Mouse (Mus musculus) limb, embryonic 14.5 days (tissue): ENCODE data around the gene Cep295. TPM values are rescaled to one million over a fixed set of nuclear protein-coding genes. Genes with fewer than 3 reads are reported as not detected.

Experiments used
- ATAC-seq: fragments of 200-750 bp; cut with Nextera tagmentation; 2 replicates; pipeline ENCODE4 v1.8.0; 2017; ENCODE audit warnings: low read depth, moderate number of reproducible peaks, moderate TSS enrichment; ENCODE audit not compliant: low FRiP score
- DNase-seq: peaks from one replicate; pipeline ENCODE4 v3.0.0-alpha.2; 2015; ENCODE audit warnings: low spot score
- H3K27ac ChIP-seq: fragments of 300-500 bp; sonication (generic); replicated peaks from 2 replicates; pipeline ENCODE4 v1.5.1; 2014; ENCODE audit warnings: low read depth, mild to moderate bottlenecking, low read length, moderate library complexity, mixed read lengths
- H3K27me3 ChIP-seq: fragments of 300-500 bp; sonication (generic); 2 replicates; pipeline ENCODE4 v1.6.1; 2014; ENCODE audit warnings: low read length, mixed read lengths; ENCODE audit not compliant: control insufficient read depth, insufficient read depth
- H3K36me3 ChIP-seq: fragments of 300-500 bp; sonication (generic); 2 replicates; pipeline ENCODE4 v1.6.1; 2014; ENCODE audit warnings: mild to moderate bottlenecking, low read length, moderate library complexity, mixed read lengths; ENCODE audit not compliant: control insufficient read depth, insufficient read depth
- H3K4me1 ChIP-seq: fragments of 300-500 bp; sonication (generic); 2 replicates; pipeline ENCODE4 v1.6.1; 2014; ENCODE audit warnings: antibody characterized with exemption, low read length, mixed read lengths; ENCODE audit not compliant: control insufficient read depth, insufficient read depth
- H3K4me2 ChIP-seq: fragments of 300-500 bp; sonication (generic); replicated peaks from 2 replicates; pipeline ENCODE4 v1.6.1; 2014; ENCODE audit warnings: low read depth, mild to moderate bottlenecking, low read length, moderate library complexity; ENCODE audit not compliant: severe bottlenecking
- H3K4me3 ChIP-seq: fragments of 300-500 bp; sonication (generic); replicated peaks from 2 replicates; pipeline ENCODE4 v1.5.1; 2014; ENCODE audit warnings: low read length
- H3K9ac ChIP-seq: fragments of 300-500 bp; sonication (generic); 2 replicates; pipeline ENCODE4 v1.6.1; 2014; ENCODE audit warnings: mild to moderate bottlenecking, low read depth, low read length, moderate library complexity; ENCODE audit not compliant: severe bottlenecking
- H3K9me3 ChIP-seq: fragments of 300-500 bp; sonication (generic); 2 replicates; pipeline ENCODE4 v1.6.1; 2016; ENCODE audit warnings: low read length; ENCODE audit not compliant: control insufficient read depth
- POLR2A ChIP-seq: fragments of 200-500 bp; IDR thresholded peaks from 2 replicates; pipeline ENCODE4 v1.8.0; 2012; ENCODE audit warnings: inconsistent platforms, mild to moderate bottlenecking, moderate library complexity, borderline replicate concordance; ENCODE audit not compliant: insufficient read depth, insufficient read length; ENCODE audit errors: extremely low read depth
- WGBS: fragments of 180-500 bp; shearing (Covaris S2); extraction: QIAGEN DNeasy Blood & Tissue Kit; methylation state at CpG from one replicate; pipeline ENCODE4 v1.1.7; 2014; 5-methylcytosine and 5-hydroxymethylcytosine counted together
- polyA plus RNA-seq, 2 experiments: library from polyadenylated mRNA; depleted of rRNA in 1 of 2; stranded (reverse) in 1 of 2; unstranded in 1 of 2; fragments of >200 nt; fragmentation: Nextera tagmentation in 1 of 2; extraction: Ambion mirVana in 1 of 2; gene quantifications; 2 replicates each; pipeline versions ENCODE4 v1.2.1 to v1.2.3; 2012 to 2014

Gene Cep295
- polyA plus RNA-seq, 2 experiments, result 15.3 to 29.8 TPM

- no peak for ATAC-seq
These were observed 57.5 kb downstream of the Cep295 start for GRCm38 (mm10) chr9:15300056-15300455.

DNA sequence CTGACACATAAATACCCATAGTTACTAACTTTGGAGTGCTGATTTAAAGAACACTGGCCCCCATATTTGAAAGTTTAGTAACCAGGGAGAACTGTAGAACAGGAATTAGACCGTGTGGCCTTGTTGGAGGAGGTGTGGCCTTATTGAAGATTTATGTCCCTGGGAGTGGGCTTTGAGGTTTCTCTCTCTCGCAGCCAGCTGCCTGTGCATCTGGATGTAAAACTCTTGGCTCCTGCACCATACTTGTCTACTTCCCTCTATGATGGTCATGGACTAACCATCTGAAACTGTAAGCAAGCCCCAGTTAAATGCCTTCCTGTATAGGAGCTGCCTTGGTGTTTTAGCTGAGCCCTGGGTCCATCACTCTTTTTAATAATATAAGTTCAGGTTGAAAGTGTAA lies 59.1 kb downstream of the Cep295 start:
- Histone ChIP-seq H3K4me2 (no peak overlapping the region), H3K27me3 (no peaks in the 10 kb centered on the region), H3K36me3 (peaks cover 8% of the 10 kb centered on the region), H3K4me1 (peaks cover 6% of the 10 kb centered on the region; the same call in 1 of the 2 replicates), H3K27ac (no peak overlapping the region), H3K4me3 (no peak overlapping the region), H3K9ac (no peak overlapping the region), H3K9me3 (no peaks in the 10 kb centered on the region)
- ATAC-seq (no peak), DNase-seq (no peak)
- TF ChIP-seq POLR2A, result no peak
- WGBS, result 9% methylated on average over 2 of the region's 2 CpGs

More at GRCm38 (mm10) chr9:15300056-15300455, 57.5 kb downstream of the Cep295 start:
- peaks cover 8% of the 10 kb centered on the region for H3K36me3 ChIP-seq
- H3K9me3 ChIP-seq, result no peaks in the 10 kb centered on the region
- H3K27me3 ChIP-seq, result no peaks in the 10 kb centered on the region
- no peak overlapping the region for H3K4me3 ChIP-seq
- no peak for DNase-seq
- WGBS, result 79% methylated on average over 5 of the region's 5 CpGs
- no peak overlapping the region for H3K9ac ChIP-seq
- peaks cover 6% of the 10 kb centered on the region; the same call in 1 of the 2 replicates for H3K4me1 ChIP-seq
- TF ChIP-seq POLR2A, result no peak
- no peak overlapping the region for H3K27ac ChIP-seq
- no peak overlapping the region for H3K4me2 ChIP-seq

DNA sequence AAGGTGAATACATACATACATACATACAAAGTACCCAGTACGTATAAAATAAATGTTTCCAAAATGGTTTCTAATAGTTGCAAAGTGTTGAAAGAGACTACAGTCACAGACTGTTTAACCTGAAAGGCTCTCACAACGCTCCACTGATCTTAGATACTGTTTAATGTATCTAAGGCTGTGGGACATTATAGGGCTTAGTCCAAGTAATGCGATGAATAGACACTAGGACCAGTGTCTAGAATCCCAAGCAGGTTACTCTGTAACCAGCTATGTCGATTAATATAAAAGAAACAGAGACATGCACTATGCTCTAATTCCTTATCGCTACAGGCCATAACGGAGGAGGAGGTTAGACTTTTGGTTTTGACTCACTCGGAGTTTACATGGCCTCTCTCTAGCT lies 60.5 kb downstream of the Cep295 start:
- Histone ChIP-seq H3K27me3 (no peaks in the 10 kb centered on the region), H3K9me3 (no peaks in the 10 kb centered on the region), H3K4me1 (peaks cover 6% of the 10 kb centered on the region; the same call in 1 of the 2 replicates), H3K27ac (no peak overlapping the region), H3K4me3 (no peak overlapping the region), H3K9ac (no peak overlapping the region), H3K36me3 (peaks cover 8% of the 10 kb centered on the region), H3K4me2 (no peak overlapping the region)
- ATAC-seq, result no peak
- DNase-seq, result no peak
- no peak for TF ChIP-seq POLR2A
- 88% methylated on average over 7 of the region's 7 CpGs for WGBS

DNA sequence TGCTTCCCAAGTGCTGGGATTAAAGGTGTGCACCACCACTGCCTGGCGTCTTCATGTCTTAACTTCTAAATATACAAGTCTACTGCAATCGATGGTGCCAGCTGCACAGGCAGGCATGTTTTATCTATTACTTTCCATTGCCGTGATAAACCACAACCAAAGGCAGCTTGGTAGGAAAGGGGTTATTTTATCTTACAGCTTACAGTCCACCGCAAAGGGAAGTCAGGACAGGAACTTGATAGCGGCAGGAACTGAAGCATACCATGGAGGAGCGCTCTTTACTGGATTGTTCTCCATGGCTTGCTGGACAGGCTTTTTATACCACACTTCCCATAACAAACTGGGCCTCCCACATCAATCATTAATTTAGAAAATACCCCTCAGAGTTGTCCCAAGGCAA lies 68.3 kb downstream of the Cep295 start:
- WGBS, result 83% methylated on average over 6 of the region's 6 CpGs
- H3K9me3 ChIP-seq, result no peaks in the 10 kb centered on the region
- TF ChIP-seq POLR2A, result no peak

DNA sequence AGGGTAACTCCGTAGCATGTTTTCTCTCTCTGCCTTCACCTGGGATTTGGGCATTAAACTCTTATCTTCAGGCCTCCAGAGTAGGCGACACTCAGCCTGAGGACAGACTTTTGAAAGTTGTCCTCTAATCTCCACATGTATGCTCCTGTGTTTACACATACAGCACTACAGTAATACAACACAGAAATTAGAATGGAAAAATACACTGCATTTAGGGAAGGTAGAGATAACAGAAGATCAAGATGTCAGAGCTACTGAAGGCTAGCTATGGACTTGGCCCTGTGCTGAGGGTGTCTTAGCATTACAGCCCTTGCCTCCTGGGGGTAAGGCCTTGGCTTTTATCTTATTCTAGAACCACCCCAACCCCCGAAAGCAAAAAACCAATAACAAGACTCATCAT lies 69.2 kb downstream of the Cep295 start:
- no peaks in the 10 kb centered on the region for H3K27me3 ChIP-seq
- WGBS, result 91% methylated on average over 3 of the region's 3 CpGs
- no peaks in the 10 kb centered on the region for H3K9me3 ChIP-seq
- no peak overlapping the region for H3K9ac ChIP-seq
- no peak for ATAC-seq
- H3K36me3 ChIP-seq, result 0 out of 2 replicates have a peak, but pooled peaks cover 3% of the 10 kb centered on the region
- no peak overlapping the region for H3K27ac ChIP-seq
- no peak overlapping the region for H3K4me2 ChIP-seq
- no peak overlapping the region for H3K4me3 ChIP-seq
- DNase-seq, result no peak
- H3K4me1 ChIP-seq, result no peaks in the 10 kb centered on the region
- no peak for TF ChIP-seq POLR2A

More for the DNA sequence above, 68.3 kb downstream of the Cep295 start:
- Histone ChIP-seq H3K27ac (no peak overlapping the region), H3K36me3 (0 out of 2 replicates have a peak, but pooled peaks cover 3% of the 10 kb centered on the region), H3K27me3 (no peaks in the 10 kb centered on the region), H3K4me1 (no peaks in the 10 kb centered on the region), H3K9ac (no peak overlapping the region), H3K4me3 (no peak overlapping the region), H3K4me2 (no peak overlapping the region)
- DNase-seq, result no peak
- no peak for ATAC-seq

DNA sequence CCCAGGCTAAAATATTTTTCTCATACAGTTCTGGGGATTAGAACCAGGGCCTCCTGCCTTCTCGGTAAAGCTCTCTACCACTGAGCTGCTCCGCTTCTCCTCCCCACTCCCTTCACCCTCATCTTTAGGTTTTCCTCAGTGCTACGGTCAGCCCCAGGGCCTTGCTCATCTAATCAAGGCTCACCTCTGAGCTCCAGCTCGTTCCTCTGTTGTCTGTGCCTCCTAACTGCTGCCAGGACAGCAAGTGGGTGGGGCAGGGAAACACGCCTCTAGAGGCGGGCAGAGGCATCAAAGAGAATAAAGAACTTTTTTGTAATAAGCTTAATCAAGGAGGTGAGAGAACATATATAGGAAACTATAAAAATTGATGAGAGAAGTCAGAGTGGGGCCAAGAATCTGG lies 69.7 kb downstream of the Cep295 start:
- WGBS, result 55% methylated on average over 6 of the region's 6 CpGs
- ATAC-seq, result no peak
- TF ChIP-seq POLR2A, result no peak
- Histone ChIP-seq H3K27ac (no peak overlapping the region), H3K9me3 (no peaks in the 10 kb centered on the region), H3K4me2 (no peak overlapping the region), H3K9ac (no peak overlapping the region), H3K36me3 (0 out of 2 replicates have a peak, but pooled peaks cover 3% of the 10 kb centered on the region), H3K4me3 (no peak overlapping the region), H3K27me3 (no peaks in the 10 kb centered on the region), H3K4me1 (no peaks in the 10 kb centered on the region)
- DNase-seq, result no peak
